12 mouse cellular contexts compared by ENCODE assay signal in the genomic region with DNA sequence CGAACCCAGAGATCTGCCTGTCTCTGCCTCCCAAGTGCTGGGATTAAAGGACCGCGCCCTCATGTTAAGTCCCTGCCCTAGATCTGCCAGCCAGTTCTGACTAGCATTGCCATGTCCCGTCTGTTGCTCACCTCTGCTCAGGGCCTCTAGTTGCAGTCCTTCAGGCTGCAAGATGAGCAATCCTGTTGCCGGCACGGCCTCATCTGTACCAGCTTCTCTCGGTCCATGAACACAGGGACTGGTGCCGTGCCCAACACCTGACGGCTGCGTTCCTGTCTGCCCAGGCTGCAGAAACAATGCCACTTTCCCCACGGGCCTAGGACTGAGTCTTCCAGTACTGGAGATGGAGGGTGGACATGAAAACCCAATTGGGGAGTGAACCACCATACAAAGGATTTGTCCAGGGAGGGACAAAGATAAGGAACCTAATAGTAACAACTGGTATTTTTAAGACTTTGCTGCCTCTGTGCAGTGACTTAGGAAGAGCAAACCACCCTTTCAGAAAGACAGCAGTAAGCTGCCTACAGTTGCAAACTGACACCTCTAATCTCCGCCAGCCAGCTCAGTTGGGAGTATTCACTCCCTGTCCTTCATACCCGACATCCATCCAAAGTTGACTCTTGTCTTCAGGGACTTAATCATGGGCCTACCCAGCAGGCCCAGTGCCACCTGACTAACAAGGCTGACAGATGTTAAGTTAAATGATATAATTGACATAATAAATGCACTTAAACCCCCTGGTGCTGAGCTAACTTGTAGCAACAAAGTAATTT. TPM values are rescaled to one million over a fixed set of nuclear protein-coding genes. Genes with fewer than 3 reads are reported as not detected.
A peak's percentile ranks its signal among the peaks of the same experiment; 100 is the strongest.
DNase-seq lines count a peak whose midpoint lies in the region; ATAC-seq and TF ChIP-seq lines count a peak whose summit lies in the region.
"Had no signal": no experiment of that assay in that cellular context is flagged by ENCODE, and none has a peak within 500 bp of the region (broad histone marks: within the 10 kb centered on the region; RNA-seq: fewer than 3 reads in every experiment).

No protein-coding gene starts in this region.

- no peak overlapping the region for H3K9ac ChIP-seq in forebrain, embryonic 15.5 days (replicated peaks)
- no peak overlapping the region for H3K9ac ChIP-seq in kidney, postnatal 0 days (ENCODE audit: low read depth, low read length)
- peak overlapping the region; percentile 92 for H3K9ac ChIP-seq in liver, embryonic 14.5 days (replicated peaks)

- TF ChIP-seq POLR2A in cerebellum, adult 2 months (IDR thresholded peaks at IDR 0.05; ENCODE audit: borderline replicate concordance, insufficient read depth, low read length) = no peak

- H3K27me3 ChIP-seq in forebrain, embryonic 10.5 days (ENCODE audit: poor library complexity, severe bottlenecking) = no peaks in the 10 kb centered on the region
- no peaks in the 10 kb centered on the region for H3K27me3 ChIP-seq in forebrain, embryonic 15.5 days
- no peaks in the 10 kb centered on the region for H3K27me3 ChIP-seq in kidney, postnatal 0 days (ENCODE audit: insufficient read depth, low read length)
- no peaks in the 10 kb centered on the region for H3K27me3 ChIP-seq in liver, embryonic 14.5 days (ENCODE audit: control insufficient read depth, insufficient read depth, low read length)
- H3K27me3 ChIP-seq in cerebellum, adult 2 months (ENCODE audit: control insufficient read depth, insufficient read depth, low read length) = no peaks in the 10 kb centered on the region

- H3K4me2 ChIP-seq in forebrain, embryonic 15.5 days (replicated peaks) = no peak overlapping the region
- peak overlapping the region; percentile 81; the same call in 1 of the 2 replicates for H3K4me2 ChIP-seq in kidney, postnatal 0 days (ENCODE audit: low read length)
- H3K4me2 ChIP-seq in liver, embryonic 14.5 days (ENCODE audit: low read depth) = peak overlapping the region; percentile 95

- ATAC-seq in forebrain, embryonic 15.5 days (replicated peaks) = no peak
- ATAC-seq in kidney, postnatal 0 days (replicated peaks; ENCODE audit: low FRiP score, low read depth) = no peak
- ATAC-seq in liver, embryonic 14.5 days (ENCODE audit: insufficient read depth) = no peak
- no peak for ATAC-seq in cerebellum, adult (ENCODE audit: insufficient number of reproducible peaks, low FRiP score, low TSS enrichment)

- peak overlapping the region; percentile 87; the same call in 1 of the 2 replicates for H3K4me3 ChIP-seq in forebrain, embryonic 10.5 days
- no peak overlapping the region for H3K4me3 ChIP-seq in forebrain, embryonic 15.5 days
- H3K4me3 ChIP-seq in kidney, postnatal 0 days (replicated peaks; ENCODE audit: low read depth, low read length) = no peak overlapping the region
- H3K4me3 ChIP-seq in liver, embryonic 14.5 days (ENCODE audit: insufficient read depth in 1 of 2, low read depth in 2 of 2, low read length in 2 of 2) = peak overlapping the region in 1 of 2 experiments; percentile 89; a peak in 2 of 4 replicates
- no peak overlapping the region for H3K4me3 ChIP-seq in cerebellum, adult 2 months (replicated peaks; ENCODE audit: insufficient read depth, low read depth, low read length)
- H3K4me3 ChIP-seq: left cerebral cortex, adult 2 months had no signal

- WGBS in forebrain, embryonic 10.5 days = 88% methylated on average over 13 of the region's 13 CpGs
- 89% methylated on average over 13 of the region's 13 CpGs for WGBS in forebrain, embryonic 15.5 days
- 88% methylated on average over 13 of the region's 13 CpGs for WGBS in kidney, postnatal 0 days
- WGBS in liver, embryonic 14.5 days (ENCODE audit: insufficient replicate concordance) = 81% methylated on average over 13 of the region's 13 CpGs
- WGBS in cerebellum, adult 2 months = 90% methylated on average over 13 of the region's 13 CpGs

- no peak for TF ChIP-seq CTCF in kidney, postnatal 0 days (IDR thresholded peaks at IDR 0.05; ENCODE audit: low read depth)
- no peak for TF ChIP-seq CTCF in liver, embryonic 14.5 days (IDR thresholded peaks at IDR 0.05; ENCODE audit: low read depth)
- TF ChIP-seq CTCF in cerebellum, adult 2 months (IDR thresholded peaks at IDR 0.05; ENCODE audit: borderline replicate concordance, insufficient read depth, low read depth, low read length) = no peak

- no peaks in the 10 kb centered on the region for H3K9me3 ChIP-seq in forebrain, embryonic 10.5 days
- H3K9me3 ChIP-seq in forebrain, embryonic 15.5 days = no peaks in the 10 kb centered on the region
- H3K9me3 ChIP-seq in kidney, postnatal 0 days (replicated peaks; ENCODE audit: low read length) = no peaks in the 10 kb centered on the region
- no peaks in the 10 kb centered on the region for H3K9me3 ChIP-seq in liver, embryonic 14.5 days (ENCODE audit: control insufficient read depth, low read length)

- no peak for TF ChIP-seq EP300 in liver, embryonic 14.5 days (IDR thresholded peaks at IDR 0.05; ENCODE audit: low read depth)

- peaks cover 40% of the 10 kb centered on the region for H3K36me3 ChIP-seq in forebrain, embryonic 10.5 days (replicated peaks)
- H3K36me3 ChIP-seq in forebrain, embryonic 15.5 days = peaks cover 18% of the 10 kb centered on the region
- H3K36me3 ChIP-seq in kidney, postnatal 0 days (ENCODE audit: insufficient read depth, low read length) = peaks cover 17% of the 10 kb centered on the region; the same call in 1 of the 2 replicates
- H3K36me3 ChIP-seq in liver, embryonic 14.5 days (replicated peaks; ENCODE audit: control insufficient read depth, insufficient read depth, low read depth) = peaks cover 30% of the 10 kb centered on the region

- no peak overlapping the region; the same call in 1 of the 2 replicates for H3K27ac ChIP-seq in forebrain, embryonic 10.5 days
- H3K27ac ChIP-seq in forebrain, embryonic 15.5 days (replicated peaks) = no peak overlapping the region
- H3K27ac ChIP-seq in kidney, postnatal 0 days = peak overlapping the region; percentile 92
- peak overlapping the region; percentile 97 for H3K27ac ChIP-seq in liver, embryonic 14.5 days
- H3K27ac ChIP-seq in cerebellum, adult 2 months (ENCODE audit: insufficient read depth, low read length) = no peak overlapping the region

- H3K4me1 ChIP-seq in forebrain, embryonic 10.5 days = peaks cover 60% of the 10 kb centered on the region
- peaks cover 51% of the 10 kb centered on the region for H3K4me1 ChIP-seq in forebrain, embryonic 15.5 days
- H3K4me1 ChIP-seq in kidney, postnatal 0 days (replicated peaks; ENCODE audit: insufficient read depth, low read length) = peaks cover 32% of the 10 kb centered on the region
- H3K4me1 ChIP-seq in liver, embryonic 14.5 days (replicated peaks; ENCODE audit: control insufficient read depth in 2 of 2, insufficient read depth in 2 of 2, low read length in 1 of 2) = peaks cover 39 to 48% of the 10 kb centered on the region in 2 experiments
- H3K4me1 ChIP-seq in cerebellum, adult 2 months (ENCODE audit: control insufficient read depth, insufficient read depth, low read length) = peaks cover 5% of the 10 kb centered on the region; the same call in 1 of the 2 replicates

- DNase-seq in forebrain, embryonic 10.5 days (ENCODE audit: extremely low spot score, low spot score) = no peak
- no peak for DNase-seq in kidney, postnatal 0 days (ENCODE audit: low spot score)
- DNase-seq in kidney, adult 9 months = no peak
- peak; percentile 19 to 37 for DNase-seq in adrenal gland, postnatal 36 days
- DNase-seq in liver, embryonic 14.5 days (ENCODE audit: low read depth in 3 of 3, low spot score in 3 of 3) = no peak
- no peak for DNase-seq in cerebellum, adult 2 months

RNA-seq across cellular contexts. Expression of a gene that starts 1.5 kb away (rescaled TPM):
- not detected in 2 replicates for polyA plus RNA-seq in forebrain, embryonic 10.5 days (2016; fragmentation: Nextera tagmentation; extraction: Ambion mirVana)
- polyA plus RNA-seq in forebrain, embryonic 15.5 days (2015; fragmentation: Nextera tagmentation; extraction: Ambion mirVana) = not detected in 2 replicates
- not detected in 2 replicates for polyA plus RNA-seq in kidney, postnatal 0 days (2015; fragmentation: Nextera tagmentation; extraction: Ambion mirVana)
- total RNA-seq in adrenal gland, postnatal 36 days (2021) = 1 to 10 TPM in 1 of 2 experiments, not detected in 1; 1.5 TPM
- not detected in 2 replicates for polyA plus RNA-seq in liver, embryonic 14.5 days (2012; rRNA removed)
- not detected in 2 replicates for polyA plus RNA-seq in liver, embryonic 14.5 days (2014; fragmentation: Nextera tagmentation; extraction: Ambion mirVana)
- not detected in 2 replicates for polyA plus RNA-seq in cerebellum, adult 2 months (2012; rRNA removed)
- total RNA-seq: common myeloid progenitor, adult 5-6 weeks; left cerebral cortex, adult 2 months had no signal
- polyA plus RNA-seq: midbrain, embryonic 11.5 days had no signal

RNA-seq across cellular contexts. Expression of a gene that starts 1.7 kb away (rescaled TPM):
- 1,199 and 1,255 TPM in 2 replicates for polyA plus RNA-seq in forebrain, embryonic 10.5 days (2016; fragmentation: Nextera tagmentation; extraction: Ambion mirVana)
- 1,445 and 1,467 TPM in 2 replicates for polyA plus RNA-seq in forebrain, embryonic 15.5 days (2015; fragmentation: Nextera tagmentation; extraction: Ambion mirVana)
- 729 and 747 TPM in 2 replicates for polyA plus RNA-seq in kidney, postnatal 0 days (2015; fragmentation: Nextera tagmentation; extraction: Ambion mirVana)
- total RNA-seq in adrenal gland, postnatal 36 days (2021) = 100 to 1,000 TPM; 651 to 659 TPM
- 1,117 and 1,155 TPM in 2 replicates for polyA plus RNA-seq in liver, embryonic 14.5 days (2012; rRNA removed)
- polyA plus RNA-seq in liver, embryonic 14.5 days (2014; fragmentation: Nextera tagmentation; extraction: Ambion mirVana) = 2,207 and 2,282 TPM in 2 replicates
- 345 and 351 TPM in 2 replicates for polyA plus RNA-seq in cerebellum, adult 2 months (2012; rRNA removed)

RNA-seq across cellular contexts. Expression of a gene that starts 1.8 kb away (rescaled TPM):
- 163 and 173 TPM in 2 replicates for polyA plus RNA-seq in forebrain, embryonic 10.5 days (2016; fragmentation: Nextera tagmentation; extraction: Ambion mirVana)
- polyA plus RNA-seq in forebrain, embryonic 15.5 days (2015; fragmentation: Nextera tagmentation; extraction: Ambion mirVana) = 96.4 and 98.5 TPM in 2 replicates
- 101 and 103 TPM in 2 replicates for polyA plus RNA-seq in kidney, postnatal 0 days (2015; fragmentation: Nextera tagmentation; extraction: Ambion mirVana)
- 100 to 1,000 TPM; 109 to 136 TPM for total RNA-seq in adrenal gland, postnatal 36 days (2021)
- 49.3 and 56.2 TPM in 2 replicates for polyA plus RNA-seq in liver, embryonic 14.5 days (2012; rRNA removed)
- 107 and 125 TPM in 2 replicates for polyA plus RNA-seq in liver, embryonic 14.5 days (2014; fragmentation: Nextera tagmentation; extraction: Ambion mirVana)
- polyA plus RNA-seq in cerebellum, adult 2 months (2012; rRNA removed) = 58.7 and 61.5 TPM in 2 replicates

RNA-seq across cellular contexts. Expression of a gene that starts 10.8 kb away (rescaled TPM):
- polyA plus RNA-seq in forebrain, embryonic 10.5 days (2016; fragmentation: Nextera tagmentation; extraction: Ambion mirVana) = 3.8 and 4.0 TPM in 2 replicates
- polyA plus RNA-seq in forebrain, embryonic 15.5 days (2015; fragmentation: Nextera tagmentation; extraction: Ambion mirVana) = 7.6 TPM in 2 replicates
- 22.7 and 27.7 TPM in 2 replicates for polyA plus RNA-seq in kidney, postnatal 0 days (2015; fragmentation: Nextera tagmentation; extraction: Ambion mirVana)
- 100 to 1,000 TPM in 1 of 2 experiments, 10 to 100 TPM in 1; 71.5 to 139 TPM for total RNA-seq in adrenal gland, postnatal 36 days (2021)
- 8.3 and 10.5 TPM in 2 replicates for polyA plus RNA-seq in liver, embryonic 14.5 days (2012; rRNA removed)
- 10.5 and 11.2 TPM in 2 replicates for polyA plus RNA-seq in liver, embryonic 14.5 days (2014; fragmentation: Nextera tagmentation; extraction: Ambion mirVana)
- 12.8 and 13.5 TPM in 2 replicates for polyA plus RNA-seq in cerebellum, adult 2 months (2012; rRNA removed)

RNA-seq across cellular contexts. Expression of a gene that starts 20.9 kb away (rescaled TPM):
- polyA plus RNA-seq in forebrain, embryonic 10.5 days (2016; fragmentation: Nextera tagmentation; extraction: Ambion mirVana) = 1.3 and 1.8 TPM in 2 replicates
- 2.0 and 2.3 TPM in 2 replicates for polyA plus RNA-seq in forebrain, embryonic 15.5 days (2015; fragmentation: Nextera tagmentation; extraction: Ambion mirVana)
- polyA plus RNA-seq in kidney, postnatal 0 days (2015; fragmentation: Nextera tagmentation; extraction: Ambion mirVana) = 0.09 TPM in 1 of 2 replicates, not detected in the other
- not detected for total RNA-seq in adrenal gland, postnatal 36 days (2021)
- 0.03 TPM in 1 of 2 replicates, not detected in the other for polyA plus RNA-seq in liver, embryonic 14.5 days (2012; rRNA removed)
- polyA plus RNA-seq in liver, embryonic 14.5 days (2014; fragmentation: Nextera tagmentation; extraction: Ambion mirVana) = not detected in 2 replicates
- 6.8 and 7.9 TPM in 2 replicates for polyA plus RNA-seq in cerebellum, adult 2 months (2012; rRNA removed)
- total RNA-seq: common myeloid progenitor, adult 5-6 weeks had no signal
- polyA plus RNA-seq: gonadal fat pad, adult 2 months had no signal

Comparison
In these comparisons a context has a peak if more than half of its experiments do, and no peak if none do; other contexts are left out.
1. DNase-seq: peak in adrenal gland, postnatal 36 days (2 of 2); none in forebrain, embryonic 10.5 days (single experiment), kidney, postnatal 0 days (single experiment), kidney, adult 9 months (single experiment), liver, embryonic 14.5 days (0 of 3) and cerebellum, adult 2 months (0 of 2).
2. H3K27ac ChIP-seq: peak in kidney, postnatal 0 days (single experiment) and liver, embryonic 14.5 days (single experiment); none in forebrain, embryonic 10.5 days (single experiment), forebrain, embryonic 15.5 days (single experiment) and cerebellum, adult 2 months (single experiment).